Mouse (Mus musculus) heart, adult 18-20 months (tissue): Measurements from ENCODE around the gene Dis3l. TPM values are rescaled to one million over a fixed set of nuclear protein-coding genes. Genes with fewer than 3 reads are reported as not detected.
"Not testable (repeated sequence)": the region's sequence is repeated elsewhere in the genome, so short reads cannot be mapped to it uniquely, and the experiment has no call there.

ENCODE experiments used
- DNase-seq, 2 experiments: peaks; one replicate each; pipeline ENCODE4 v3.0.0; 2021 to 2022; ENCODE audit warnings: mixed read lengths in 1 of 2
- total RNA-seq, 2 experiments: library from RNA; stranded (reverse); gene quantifications; 2 replicates each; pipeline ENCODE4 v1.2.3; 2021

Dis3l gene
- total RNA-seq, 2 experiments from 2014 or later = 25.0 to 30.6 TPM

GRCm38 (mm10) chr9:64323976-64324375, 17.1 kb downstream of the Dis3l start:
- no peak for DNase-seq

GRCm38 (mm10) chr9:64316986-64317385, 24.1 kb downstream of the Dis3l start:
- no peak for DNase-seq

GRCm38 (mm10) chr9:64314696-64315095, 26.4 kb downstream of the Dis3l start:
- no peak for DNase-seq

- no peak for DNase-seq
Observed at GRCm38 (mm10) chr9:64312128-64312527, 29.0 kb downstream of the Dis3l start.

- DNase-seq = no peak
Observed at GRCm38 (mm10) chr9:64310996-64311785, 29.9 kb downstream of the Dis3l start.

- no peak for DNase-seq
Observed at GRCm38 (mm10) chr9:64306476-64307312, 34.4 kb downstream of the Dis3l start.

GRCm38 (mm10) chr9:64303086-64303485, 38.0 kb downstream of the Dis3l start:
- not testable (repeated sequence) for DNase-seq

GRCm38 (mm10) chr9:64282404-64282987, 58.6 kb downstream of the Dis3l start:
- no peak for DNase-seq

- no peak for DNase-seq
Observed at GRCm38 (mm10) chr9:64281781-64282178, 59.3 kb downstream of the Dis3l start.

GRCm38 (mm10) chr9:64281105-64281780, 59.8 kb downstream of the Dis3l start, which contains the start of gene Tipin:
Gene Tipin (plus strand): TSS chr9:64281581.
- DNase-seq = peak; percentile 96 to 98

- DNase-seq = no peak
Observed at GRCm38 (mm10) chr9:64278665-64279310, 62.3 kb downstream of the Dis3l start.

- DNase-seq = peak; percentile 50 to 88
Observed at GRCm38 (mm10) chr9:64277706-64278105, 63.4 kb downstream of the Dis3l start.

GRCm38 (mm10) chr9:64274919-64275318, 66.2 kb downstream of the Dis3l start:
- DNase-seq = no peak

GRCm38 (mm10) chr9:64274291-64274690, 66.8 kb downstream of the Dis3l start:
- no peak for DNase-seq

GRCm38 (mm10) chr9:64273757-64274156, 67.3 kb downstream of the Dis3l start:
- no peak for DNase-seq

- peak; percentile 31 to 65 for DNase-seq
Observed at GRCm38 (mm10) chr9:64272611-64273010, 68.5 kb downstream of the Dis3l start.

- DNase-seq = no peak
Observed at GRCm38 (mm10) chr9:64271249-64271648, 69.8 kb downstream of the Dis3l start.

GRCm38 (mm10) chr9:64268836-64269235, 72.3 kb downstream of the Dis3l start:
- not testable (repeated sequence) for DNase-seq

- DNase-seq = no peak
Observed at GRCm38 (mm10) chr9:64268196-64268595, 72.9 kb downstream of the Dis3l start.

GRCm38 (mm10) chr9:64267231-64267630, 73.9 kb downstream of the Dis3l start:
- DNase-seq = no peak

GRCm38 (mm10) chr9:64264813-64265212, 76.3 kb downstream of the Dis3l start:
- no peak for DNase-seq

- DNase-seq = no peak
Observed at GRCm38 (mm10) chr9:64261023-64261422, 80.1 kb downstream of the Dis3l start.
